Mouse (Mus musculus): ENCODE results near the gene Olfr65.

GRCm38 (mm10) chr7:103870667-103871066, 32.6 kb upstream of the Olfr65 start:
- no peak for TF ChIP-seq CTCF (IDR thresholded peaks at IDR 0.05; ENCODE audit: insufficient read depth, low read length)
- no peak for TF ChIP-seq POLR2A (IDR thresholded peaks at IDR 0.05; ENCODE audit: borderline replicate concordance, extremely low read depth, low read depth, low read length)
